Mouse (Mus musculus): ENCODE data around the gene Mad2l2.

- TF ChIP-seq CHD2 (IDR thresholded peaks at IDR 0.05; ENCODE audit: low read depth, low read length) (no peak), ZC3H11A (IDR thresholded peaks at IDR 0.05; ENCODE audit: borderline replicate concordance, low read depth, low read length) (no peak), ZNF384 (IDR thresholded peaks at IDR 0.05; ENCODE audit: low read depth, low read length) (no peak), HCFC1 (IDR thresholded peaks at IDR 0.05; ENCODE audit: borderline replicate concordance, insufficient read depth, low read length) (no peak), MAFK (IDR thresholded peaks at IDR 0.05; ENCODE audit: insufficient read depth, low read depth, low read length) (no peak)
Observed at GRCm38 (mm10) chr4:148083176-148083899, 46.8 kb upstream of the Mad2l2 start.
